Comparison of ENCODE assay signal across 21 mouse cellular contexts in genomic region chr5:113818572-113818971, GRCm38 (mm10). TPM values are rescaled to one million over a fixed set of nuclear protein-coding genes. Genes with fewer than 3 reads are reported as not detected.
A peak's percentile ranks its signal among the peaks of the same experiment; 100 is the strongest.
DNase-seq lines count a peak whose midpoint lies in the region; ATAC-seq lines count a peak whose summit lies in the region.
"Had no signal": no experiment of that assay in that cellular context is flagged by ENCODE, and none has a peak within 500 bp of the region (broad histone marks: within the 10 kb centered on the region; RNA-seq: fewer than 3 reads in every experiment).

No protein-coding gene starts in this region.

- WGBS in hindbrain, embryonic 15.5 days, result 66% methylated on average over 14 of the region's 14 CpGs
- WGBS in hindbrain, embryonic 10.5 days, result 71% methylated on average over 14 of the region's 14 CpGs
- 65% methylated on average over 14 of the region's 14 CpGs for WGBS in midbrain, embryonic 16.5 days
- 65% methylated on average over 14 of the region's 14 CpGs for WGBS in midbrain, embryonic 11.5 days

- no peak overlapping the region for H3K4me3 ChIP-seq in hindbrain, embryonic 15.5 days
- no peak overlapping the region for H3K4me3 ChIP-seq in hindbrain, embryonic 10.5 days
- no peak overlapping the region for H3K4me3 ChIP-seq in midbrain, embryonic 16.5 days (ENCODE audit: low read depth, low read length)
- no peak overlapping the region for H3K4me3 ChIP-seq in midbrain, embryonic 11.5 days (ENCODE audit: low read depth, low read length)
- H3K4me3 ChIP-seq: embryonic facial prominence, embryonic 12.5 days; neural tube, embryonic 12.5 days had no signal

- DNase-seq in hindbrain, embryonic 10.5 days (ENCODE audit: low spot score), result no peak
- DNase-seq in midbrain, embryonic 11.5 days (ENCODE audit: low spot score, missing footprints), result no peak
- DNase-seq in WW6 (ENCODE audit: low read depth, low spot score), result peak; percentile 40
- peak; percentile 36 for DNase-seq in testis, postnatal 14 days (ENCODE audit: low spot score)
- DNase-seq in adrenal gland, postnatal 14 days, result no peak
- no peak for DNase-seq in kidney, postnatal 10 days
- DNase-seq: cerebellum, adult 2 months; cerebellum, postnatal 25 days; heart, postnatal 14 days; kidney, adult 11 months; left cerebral cortex, postnatal 4 days; lung, postnatal 4 days; right cerebral cortex, postnatal 14 days; thymus, postnatal 36 days had no signal

- H3K36me3 ChIP-seq in hindbrain, embryonic 15.5 days, result no peaks in the 10 kb centered on the region
- H3K36me3 ChIP-seq in hindbrain, embryonic 10.5 days, result no peaks in the 10 kb centered on the region
- no peaks in the 10 kb centered on the region for H3K36me3 ChIP-seq in midbrain, embryonic 16.5 days (ENCODE audit: control insufficient read depth, insufficient read depth, low read length)
- H3K36me3 ChIP-seq in midbrain, embryonic 11.5 days (ENCODE audit: control insufficient read depth, insufficient read depth, low read length), result no peaks in the 10 kb centered on the region
- H3K36me3 ChIP-seq: embryonic facial prominence, embryonic 12.5 days; neural tube, embryonic 12.5 days had no signal

- no peaks in the 10 kb centered on the region for H3K9me3 ChIP-seq in hindbrain, embryonic 15.5 days
- H3K9me3 ChIP-seq in hindbrain, embryonic 10.5 days, result no peaks in the 10 kb centered on the region
- no peaks in the 10 kb centered on the region; the same call in 1 of the 2 replicates for H3K9me3 ChIP-seq in midbrain, embryonic 16.5 days (replicated peaks; ENCODE audit: control insufficient read depth, low read length, poor library complexity, severe bottlenecking)
- H3K9me3 ChIP-seq in midbrain, embryonic 11.5 days (ENCODE audit: control insufficient read depth, low read length), result no peaks in the 10 kb centered on the region
- H3K9me3 ChIP-seq: embryonic facial prominence, embryonic 12.5 days; neural tube, embryonic 12.5 days had no signal

- H3K27me3 ChIP-seq in hindbrain, embryonic 15.5 days, result no peaks in the 10 kb centered on the region
- peaks cover 14% of the 10 kb centered on the region for H3K27me3 ChIP-seq in hindbrain, embryonic 10.5 days (ENCODE audit: insufficient read depth, poor library complexity, severe bottlenecking)
- no peaks in the 10 kb centered on the region; the same call in 1 of the 2 replicates for H3K27me3 ChIP-seq in midbrain, embryonic 16.5 days (ENCODE audit: control insufficient read depth, insufficient read depth, low read depth, low read length)
- H3K27me3 ChIP-seq in midbrain, embryonic 11.5 days (ENCODE audit: control insufficient read depth, insufficient read depth, low read length), result no peaks in the 10 kb centered on the region
- H3K27me3 ChIP-seq: embryonic facial prominence, embryonic 12.5 days; neural tube, embryonic 12.5 days had no signal

- peak; percentile 59; the same call in 1 of the 2 replicates for ATAC-seq in hindbrain, embryonic 15.5 days (ENCODE audit: low FRiP score, low read depth)
- peak; percentile 56; the same call in 1 of the 2 replicates for ATAC-seq in midbrain, embryonic 16.5 days
- ATAC-seq in midbrain, embryonic 11.5 days (ENCODE audit: low FRiP score), result no peak

- no peak overlapping the region for H3K9ac ChIP-seq in hindbrain, embryonic 15.5 days
- no peak overlapping the region for H3K9ac ChIP-seq in midbrain, embryonic 16.5 days (ENCODE audit: low read depth, low read length)
- no peak overlapping the region for H3K9ac ChIP-seq in midbrain, embryonic 11.5 days (ENCODE audit: low read length)
- H3K9ac ChIP-seq: embryonic facial prominence, embryonic 12.5 days; neural tube, embryonic 12.5 days had no signal

- H3K4me2 ChIP-seq in hindbrain, embryonic 15.5 days, result no peak overlapping the region
- H3K4me2 ChIP-seq in midbrain, embryonic 16.5 days (ENCODE audit: low read length), result peak overlapping the region; percentile 31; the same call in 1 of the 2 replicates
- no peak overlapping the region for H3K4me2 ChIP-seq in midbrain, embryonic 11.5 days
- H3K4me2 ChIP-seq: embryonic facial prominence, embryonic 12.5 days; heart, embryonic 11.5 days; neural tube, embryonic 12.5 days had no signal

- H3K27ac ChIP-seq in hindbrain, embryonic 15.5 days (replicated peaks), result no peak overlapping the region
- no peak overlapping the region for H3K27ac ChIP-seq in hindbrain, embryonic 10.5 days
- H3K27ac ChIP-seq in midbrain, embryonic 16.5 days (ENCODE audit: low read length), result no peak overlapping the region; the same call in 1 of the 2 replicates
- H3K27ac ChIP-seq in midbrain, embryonic 11.5 days (ENCODE audit: low read depth, low read length), result no peak overlapping the region
- H3K27ac ChIP-seq: embryonic facial prominence, embryonic 12.5 days; kidney, postnatal 0 days; neural tube, embryonic 12.5 days; stomach, postnatal 0 days had no signal

- no peaks in the 10 kb centered on the region for H3K4me1 ChIP-seq in hindbrain, embryonic 15.5 days (replicated peaks)
- peaks cover 24% of the 10 kb centered on the region for H3K4me1 ChIP-seq in hindbrain, embryonic 10.5 days (replicated peaks)
- H3K4me1 ChIP-seq in midbrain, embryonic 16.5 days (ENCODE audit: control insufficient read depth, insufficient read depth, low read length), result 0 out of 2 replicates have a peak, but pooled peaks cover 2% of the 10 kb centered on the region
- H3K4me1 ChIP-seq in midbrain, embryonic 11.5 days (ENCODE audit: control insufficient read depth, insufficient read depth, low read length), result no peaks in the 10 kb centered on the region; the same call in 1 of the 2 replicates
- H3K4me1 ChIP-seq: neural tube, embryonic 12.5 days had no signal

RNA-seq across cellular contexts. Expression of gene Selplg, which starts 13.9 kb away (rescaled TPM):
- 2.1 and 3.0 TPM in 2 replicates for polyA plus RNA-seq in hindbrain, embryonic 15.5 days (2015; fragmentation: Nextera tagmentation; extraction: Ambion mirVana)
- polyA plus RNA-seq in hindbrain, embryonic 10.5 days (2016; fragmentation: Nextera tagmentation; extraction: Ambion mirVana), result 1.3 and 1.7 TPM in 2 replicates
- polyA plus RNA-seq in midbrain, embryonic 16.5 days (2015; fragmentation: Nextera tagmentation; extraction: Ambion mirVana), result 1.6 and 2.0 TPM in 2 replicates
- 1.3 TPM in 2 replicates for polyA plus RNA-seq in midbrain, embryonic 11.5 days (2014; fragmentation: Nextera tagmentation; extraction: Ambion mirVana)
- total RNA-seq in adrenal gland, postnatal 14 days (2021), result 4.1 and 16.3 TPM in 2 replicates

RNA-seq across cellular contexts. Expression of gene Tmem119, which starts 18.3 kb away (rescaled TPM):
- polyA plus RNA-seq in hindbrain, embryonic 15.5 days (2015; fragmentation: Nextera tagmentation; extraction: Ambion mirVana), result 6.5 and 6.6 TPM in 2 replicates
- 34.4 and 46.0 TPM in 2 replicates for polyA plus RNA-seq in hindbrain, embryonic 10.5 days (2016; fragmentation: Nextera tagmentation; extraction: Ambion mirVana)
- 4.8 and 5.0 TPM in 2 replicates for polyA plus RNA-seq in midbrain, embryonic 16.5 days (2015; fragmentation: Nextera tagmentation; extraction: Ambion mirVana)
- 9.9 and 10.9 TPM in 2 replicates for polyA plus RNA-seq in midbrain, embryonic 11.5 days (2014; fragmentation: Nextera tagmentation; extraction: Ambion mirVana)
- total RNA-seq in adrenal gland, postnatal 14 days (2021), result 9.6 and 10.9 TPM in 2 replicates

RNA-seq across cellular contexts. Expression of gene Iscu, which starts 46.0 kb away (rescaled TPM):
- 87.6 and 89.9 TPM in 2 replicates for polyA plus RNA-seq in hindbrain, embryonic 15.5 days (2015; fragmentation: Nextera tagmentation; extraction: Ambion mirVana)
- 103 and 116 TPM in 2 replicates for polyA plus RNA-seq in hindbrain, embryonic 10.5 days (2016; fragmentation: Nextera tagmentation; extraction: Ambion mirVana)
- 77.8 and 84.5 TPM in 2 replicates for polyA plus RNA-seq in midbrain, embryonic 16.5 days (2015; fragmentation: Nextera tagmentation; extraction: Ambion mirVana)
- 117 and 121 TPM in 2 replicates for polyA plus RNA-seq in midbrain, embryonic 11.5 days (2014; fragmentation: Nextera tagmentation; extraction: Ambion mirVana)
- total RNA-seq in adrenal gland, postnatal 14 days (2021), result 429 and 451 TPM in 2 replicates

RNA-seq across cellular contexts. Expression of gene Sart3, which starts 46.3 kb away (rescaled TPM):
- polyA plus RNA-seq in hindbrain, embryonic 15.5 days (2015; fragmentation: Nextera tagmentation; extraction: Ambion mirVana), result 45.7 and 47.4 TPM in 2 replicates
- polyA plus RNA-seq in hindbrain, embryonic 10.5 days (2016; fragmentation: Nextera tagmentation; extraction: Ambion mirVana), result 66.0 and 77.9 TPM in 2 replicates
- polyA plus RNA-seq in midbrain, embryonic 16.5 days (2015; fragmentation: Nextera tagmentation; extraction: Ambion mirVana), result 39.8 and 47.5 TPM in 2 replicates
- polyA plus RNA-seq in midbrain, embryonic 11.5 days (2014; fragmentation: Nextera tagmentation; extraction: Ambion mirVana), result 49.6 and 55.2 TPM in 2 replicates
- 33.8 and 38.4 TPM in 2 replicates for total RNA-seq in adrenal gland, postnatal 14 days (2021)

Comparison
In these comparisons a context has a peak if more than half of its experiments do, and no peak if none do; other contexts are left out.
1. DNase-seq: peak in WW6 (single experiment) and testis, postnatal 14 days (single experiment); none in hindbrain, embryonic 10.5 days (single experiment), midbrain, embryonic 11.5 days (single experiment), adrenal gland, postnatal 14 days (single experiment) and kidney, postnatal 10 days (single experiment).